Mouse (Mus musculus): Measurements from ENCODE around the gene Lurap1.

DNA sequence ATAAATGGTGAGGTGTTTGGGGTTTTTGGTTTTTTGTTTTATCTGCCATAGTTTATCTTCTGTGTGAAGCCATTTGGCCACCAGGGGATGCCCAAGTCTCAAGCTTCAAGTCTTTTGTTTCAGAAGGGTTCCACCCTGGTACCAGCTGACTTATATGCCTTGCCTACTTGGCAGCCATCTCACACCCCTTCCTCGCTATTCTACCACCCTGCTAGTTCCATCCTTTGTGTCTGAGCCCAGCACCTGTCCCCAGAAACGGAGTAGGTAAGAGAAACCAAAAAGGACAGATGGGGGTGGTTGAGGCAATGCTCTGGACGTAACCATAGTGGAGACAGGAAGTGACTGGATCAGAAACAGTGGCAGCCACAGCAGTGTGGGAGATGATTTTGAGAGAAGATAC is 8.8 kb upstream of the Lurap1 start:
- TF ChIP-seq POLR2A (IDR thresholded peaks at IDR 0.05; ENCODE audit: low read depth, low read length): no peak
- no peak for TF ChIP-seq CTCF (IDR thresholded peaks at IDR 0.05; ENCODE audit: extremely low read depth, insufficient read length, insufficient replicate concordance, low read depth, low read length)

Data from small intestine, adult 2 months (tissue).